ENCODE assay signal across 9 mouse cellular contexts in the genomic region with DNA sequence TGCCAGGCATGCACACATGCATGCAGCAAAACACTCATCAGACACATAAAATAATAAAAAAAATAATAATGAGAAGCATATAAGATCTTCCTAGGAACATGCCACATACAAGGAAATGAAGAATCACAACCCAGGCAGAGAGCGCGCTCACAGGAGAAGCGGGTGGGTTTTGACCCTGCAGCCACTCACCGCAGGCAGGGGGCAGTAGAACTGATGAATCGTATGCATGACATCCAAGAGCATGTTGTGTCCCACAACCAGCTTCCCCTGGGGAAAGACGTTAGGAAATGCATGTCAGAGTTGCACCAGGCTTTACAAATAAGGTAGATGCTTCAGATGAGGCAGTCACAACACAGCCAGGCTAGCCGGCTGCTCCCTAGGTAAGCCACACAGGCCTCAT. TPM values are rescaled to one million over a fixed set of nuclear protein-coding genes. Genes with fewer than 3 reads are reported as not detected.
DNase-seq lines count a peak whose midpoint lies in the region; ATAC-seq and TF ChIP-seq lines count a peak whose summit lies in the region.
"Had no signal": no experiment of that assay in that cellular context is flagged by ENCODE, and none has a peak within 500 bp of the region (broad histone marks: within the 10 kb centered on the region; RNA-seq: fewer than 3 reads in every experiment).

No protein-coding gene starts in this region.

- TF ChIP-seq CTCF in layer of hippocampus, adult 2 months (conservative IDR thresholded peaks at IDR 0.05), result peak; percentile 65

- no peak overlapping the region for H3K27ac ChIP-seq in layer of hippocampus, adult 2 months
- no peak overlapping the region; the same call in 1 of the 2 replicates for H3K27ac ChIP-seq in ES-E14 (ENCODE audit: insufficient read depth, low read depth, low read length, poor library complexity, severe bottlenecking)
- no peak overlapping the region for H3K27ac ChIP-seq in forebrain, embryonic 15.5 days (replicated peaks)
- H3K27ac ChIP-seq: heart, embryonic 13.5 days had no signal

- no peak overlapping the region for H3K9ac ChIP-seq in ES-E14 (ENCODE audit: insufficient read depth, low read depth, low read length, poor library complexity, severe bottlenecking)
- H3K9ac ChIP-seq in forebrain, embryonic 15.5 days (replicated peaks), result no peak overlapping the region
- H3K9ac ChIP-seq: heart, embryonic 13.5 days had no signal

- peaks cover 9% of the 10 kb centered on the region; the same call in 1 of the 2 replicates for H3K36me3 ChIP-seq in ES-E14 (ENCODE audit: control insufficient read depth, insufficient read depth, low read length, poor library complexity, severe bottlenecking)
- peaks cover 8% of the 10 kb centered on the region for H3K36me3 ChIP-seq in forebrain, embryonic 15.5 days

- no peaks in the 10 kb centered on the region for H3K9me3 ChIP-seq in ES-E14 (ENCODE audit: control insufficient read depth, insufficient read depth, low read depth, low read length)
- no peaks in the 10 kb centered on the region for H3K9me3 ChIP-seq in forebrain, embryonic 15.5 days
- H3K9me3 ChIP-seq: heart, embryonic 13.5 days had no signal

- ATAC-seq in forebrain, embryonic 15.5 days (replicated peaks), result no peak

- DNase-seq in adrenal gland, postnatal 10 days, result peak; percentile 30
- no peak for DNase-seq in adrenal gland, adult 8-10 months
- no peak for DNase-seq in layer of hippocampus, adult 2 months (ENCODE audit: low spot score in 2 of 2)
- DNase-seq in layer of hippocampus, adult 18-20 months (ENCODE audit: low spot score in 2 of 2), result no peak
- DNase-seq in ES-E14 (ENCODE audit: low read depth, low spot score), result peak; percentile 17
- peak; percentile 14 for DNase-seq in lung, postnatal 14 days
- no peak for DNase-seq in right cerebral cortex, adult 2 months (ENCODE audit: low spot score in 2 of 2)

- H3K4me2 ChIP-seq in forebrain, embryonic 15.5 days (replicated peaks), result no peak overlapping the region
- H3K4me2 ChIP-seq: heart, embryonic 13.5 days had no signal

- in situ Hi-C loops in ES-E14 (cut with MboI; ENCODE audit: low sequenced_read_pairs in 2 of 2, unreplicated experiment in 2 of 2), result no loop called here

- no peaks in the 10 kb centered on the region for H3K4me1 ChIP-seq in ES-E14 (ENCODE audit: control insufficient read depth in 2 of 2, insufficient read depth in 2 of 2, low read length in 2 of 2, poor library complexity in 1 of 2)
- H3K4me1 ChIP-seq in forebrain, embryonic 15.5 days, result no peaks in the 10 kb centered on the region
- H3K4me1 ChIP-seq: heart, embryonic 13.5 days had no signal

- H3K4me3 ChIP-seq in layer of hippocampus, adult 2 months, result no peak overlapping the region
- no peak overlapping the region for H3K4me3 ChIP-seq in ES-E14 (ENCODE audit: insufficient read depth in 1 of 2, low read depth in 1 of 2, low read length in 2 of 2, poor library complexity in 1 of 2, severe bottlenecking in 1 of 2)
- no peak overlapping the region for H3K4me3 ChIP-seq in forebrain, embryonic 15.5 days
- H3K4me3 ChIP-seq: heart, embryonic 13.5 days had no signal

- H3K27me3 ChIP-seq in forebrain, embryonic 15.5 days, result no peaks in the 10 kb centered on the region
- H3K27me3 ChIP-seq: heart, embryonic 13.5 days had no signal

- WGBS in forebrain, embryonic 15.5 days, result 78% methylated on average over 7 of the region's 7 CpGs

TF ChIP-seq in ES-E14, 5 proteins besides CTCF, POLR2A, EP300 and RAD21:
- no peak for TF ChIP-seq HCFC1 (IDR thresholded peaks at IDR 0.05; ENCODE audit: borderline replicate concordance, insufficient read depth, low read length)
- TF ChIP-seq CHD2 (IDR thresholded peaks at IDR 0.05; ENCODE audit: low read depth, low read length), result no peak
- no peak for TF ChIP-seq MAFK (IDR thresholded peaks at IDR 0.05; ENCODE audit: insufficient read depth, low read depth, low read length)
- no peak for TF ChIP-seq ZNF384 (IDR thresholded peaks at IDR 0.05; ENCODE audit: low read depth, low read length)
- no peak for TF ChIP-seq ZC3H11A (IDR thresholded peaks at IDR 0.05; ENCODE audit: borderline replicate concordance, low read depth, low read length)

RNA-seq across cellular contexts. Expression of a gene that starts 27.9 kb away (rescaled TPM):
- 10 to 100 TPM; 34.4 to 37.4 TPM for total RNA-seq in adrenal gland, postnatal 10 days (2021)
- total RNA-seq in adrenal gland, adult 8-10 months (2022), result 10 to 100 TPM; 42.1 to 45.1 (median 43.5) TPM
- total RNA-seq in layer of hippocampus, adult 2 months (2021), result 10 to 100 TPM; 23.5 to 25.6 TPM
- 10 to 100 TPM; 24.9 to 25.3 TPM for total RNA-seq in layer of hippocampus, adult 18-20 months (2021)
- total RNA-seq in ES-E14 (2012; rRNA removed), result 28.1 and 30.3 TPM in 2 replicates
- polyA plus RNA-seq in forebrain, embryonic 15.5 days (2015; fragmentation: Nextera tagmentation; extraction: Ambion mirVana), result 41.2 and 42.3 TPM in 2 replicates

RNA-seq across cellular contexts. Expression of a gene that starts 31.6 kb away (rescaled TPM):
- 10 to 100 TPM; 63.2 to 69.8 TPM for total RNA-seq in adrenal gland, postnatal 10 days (2021)
- total RNA-seq in adrenal gland, adult 8-10 months (2022), result 10 to 100 TPM; 43.5 to 62.5 (median 52.2) TPM
- 10 to 100 TPM; 40.0 to 45.2 TPM for total RNA-seq in layer of hippocampus, adult 2 months (2021)
- 10 to 100 TPM; 34.5 to 36.0 TPM for total RNA-seq in layer of hippocampus, adult 18-20 months (2021)
- 39.4 and 45.5 TPM in 2 replicates for total RNA-seq in ES-E14 (2012; rRNA removed)
- 52.7 and 53.1 TPM in 2 replicates for polyA plus RNA-seq in forebrain, embryonic 15.5 days (2015; fragmentation: Nextera tagmentation; extraction: Ambion mirVana)

RNA-seq across cellular contexts. Expression of a gene that starts 31.7 kb away (rescaled TPM):
- total RNA-seq in adrenal gland, postnatal 10 days (2021), result 1 to 10 TPM; 6.5 to 7.5 TPM
- total RNA-seq in adrenal gland, adult 8-10 months (2022), result 1 to 10 TPM; 5.2 to 6.8 (median 5.7) TPM
- total RNA-seq in layer of hippocampus, adult 2 months (2021), result 1 to 10 TPM; 3.5 to 4.0 TPM
- total RNA-seq in layer of hippocampus, adult 18-20 months (2021), result 1 to 10 TPM; 5.1 to 5.9 TPM
- 7.8 and 10.9 TPM in 2 replicates for total RNA-seq in ES-E14 (2012; rRNA removed)
- polyA plus RNA-seq in forebrain, embryonic 15.5 days (2015; fragmentation: Nextera tagmentation; extraction: Ambion mirVana), result 7.0 and 8.4 TPM in 2 replicates

Comparison
In these comparisons a context has a peak if more than half of its experiments do, and no peak if none do; other contexts are left out.
1. DNase-seq: peak in adrenal gland, postnatal 10 days (single experiment), ES-E14 (single experiment) and lung, postnatal 14 days (single experiment); none in adrenal gland, adult 8-10 months (single experiment), layer of hippocampus, adult 2 months (0 of 2), layer of hippocampus, adult 18-20 months (0 of 2) and right cerebral cortex, adult 2 months (0 of 2).